Mouse (Mus musculus): Measurements from ENCODE around the gene Fzd9. TPM values are rescaled to one million over a fixed set of nuclear protein-coding genes. Genes with fewer than 3 reads are reported as not detected.

The Fzd9 gene
- 11.9 and 12.4 TPM in 2 replicates for polyA plus RNA-seq (2015; fragmentation: Nextera tagmentation; extraction: Ambion mirVana)

GRCm38 (mm10) chr5:135251079-135251454 is at the start of gene Fzd9:
Fzd9 (minus strand) TSS chr5:135251230.
- Histone ChIP-seq H3K27ac (ENCODE audit: low read length) (no peak within 1 kb of the TSS), H3K27me3 (replicated peaks; ENCODE audit: control insufficient read depth, insufficient read depth, low read length) (0 out of 2 replicates have a peak, but pooled peaks cover 2% of the 10 kb centered on the region), H3K4me1 (replicated peaks; ENCODE audit: control insufficient read depth, insufficient read depth, low read length) (peaks cover 45% of the 10 kb centered on the region), H3K4me3 (replicated peaks; ENCODE audit: low read length) (peak within 1 kb of the TSS; percentile 65), H3K9me3 (ENCODE audit: control insufficient read depth, low read length) (no peaks in the 10 kb centered on the region), H3K4me2 (ENCODE audit: low read length) (peak within 1 kb of the TSS; percentile 61), H3K9ac (replicated peaks; ENCODE audit: low read depth, low read length) (peak within 1 kb of the TSS; percentile 67), H3K36me3 (ENCODE audit: control insufficient read depth, insufficient read depth) (peaks cover 3% of the 10 kb centered on the region; the same call in 1 of the 2 replicates)
- peak; percentile 87 for ATAC-seq
- 0% methylated on average over 45 of the region's 51 CpGs for WGBS

- H3K4me1 ChIP-seq (replicated peaks; ENCODE audit: control insufficient read depth, insufficient read depth, low read length): no peaks in the 10 kb centered on the region
- H3K4me2 ChIP-seq (ENCODE audit: low read length): no peak overlapping the region
- 93% methylated on average over 2 of the region's 2 CpGs for WGBS
- no peak overlapping the region for H3K9ac ChIP-seq (replicated peaks; ENCODE audit: low read depth, low read length)
- H3K36me3 ChIP-seq (ENCODE audit: control insufficient read depth, insufficient read depth): no peaks in the 10 kb centered on the region
- no peaks in the 10 kb centered on the region for H3K9me3 ChIP-seq (ENCODE audit: control insufficient read depth, low read length)
- no peak overlapping the region for H3K4me3 ChIP-seq (replicated peaks; ENCODE audit: low read length)
- no peaks in the 10 kb centered on the region for H3K27me3 ChIP-seq (replicated peaks; ENCODE audit: control insufficient read depth, insufficient read depth, low read length)
- no peak for ATAC-seq
- H3K27ac ChIP-seq (ENCODE audit: low read length): no peak overlapping the region
Measured at GRCm38 (mm10) chr5:135292001-135292400, 41.0 kb upstream of the Fzd9 start.

GRCm38 (mm10) chr5:135291193-135291592 is 40.2 kb upstream of the Fzd9 start:
- no peaks in the 10 kb centered on the region for H3K36me3 ChIP-seq (ENCODE audit: control insufficient read depth, insufficient read depth)
- H3K27ac ChIP-seq (ENCODE audit: low read length): no peak overlapping the region
- WGBS: 39% methylated on average over 4 of the region's 4 CpGs
- no peak for ATAC-seq
- no peak overlapping the region for H3K9ac ChIP-seq (replicated peaks; ENCODE audit: low read depth, low read length)
- no peak overlapping the region for H3K4me3 ChIP-seq (replicated peaks; ENCODE audit: low read length)
- no peaks in the 10 kb centered on the region for H3K9me3 ChIP-seq (ENCODE audit: control insufficient read depth, low read length)
- H3K4me1 ChIP-seq (replicated peaks; ENCODE audit: control insufficient read depth, insufficient read depth, low read length): no peaks in the 10 kb centered on the region
- H3K4me2 ChIP-seq (ENCODE audit: low read length): no peak overlapping the region
- no peaks in the 10 kb centered on the region for H3K27me3 ChIP-seq (replicated peaks; ENCODE audit: control insufficient read depth, insufficient read depth, low read length)

GRCm38 (mm10) chr5:135290703-135291102 is 39.7 kb upstream of the Fzd9 start:
- H3K4me1 ChIP-seq (replicated peaks; ENCODE audit: control insufficient read depth, insufficient read depth, low read length): no peaks in the 10 kb centered on the region
- H3K36me3 ChIP-seq (ENCODE audit: control insufficient read depth, insufficient read depth): no peaks in the 10 kb centered on the region
- H3K4me2 ChIP-seq (ENCODE audit: low read length): no peak overlapping the region
- ATAC-seq: no peak
- WGBS: 91% methylated on average over 6 of the region's 6 CpGs
- no peak overlapping the region for H3K27ac ChIP-seq (ENCODE audit: low read length)
- no peaks in the 10 kb centered on the region for H3K9me3 ChIP-seq (ENCODE audit: control insufficient read depth, low read length)
- no peak overlapping the region for H3K4me3 ChIP-seq (replicated peaks; ENCODE audit: low read length)
- H3K27me3 ChIP-seq (replicated peaks; ENCODE audit: control insufficient read depth, insufficient read depth, low read length): no peaks in the 10 kb centered on the region
- no peak overlapping the region for H3K9ac ChIP-seq (replicated peaks; ENCODE audit: low read depth, low read length)

- Histone ChIP-seq H3K9me3 (ENCODE audit: control insufficient read depth, low read length) (no peaks in the 10 kb centered on the region), H3K4me3 (replicated peaks; ENCODE audit: low read length) (no peak overlapping the region), H3K9ac (replicated peaks; ENCODE audit: low read depth, low read length) (no peak overlapping the region), H3K27ac (ENCODE audit: low read length) (no peak overlapping the region), H3K27me3 (replicated peaks; ENCODE audit: control insufficient read depth, insufficient read depth, low read length) (no peaks in the 10 kb centered on the region), H3K4me1 (replicated peaks; ENCODE audit: control insufficient read depth, insufficient read depth, low read length) (no peaks in the 10 kb centered on the region), H3K4me2 (ENCODE audit: low read length) (no peak overlapping the region), H3K36me3 (ENCODE audit: control insufficient read depth, insufficient read depth) (no peaks in the 10 kb centered on the region)
- ATAC-seq: no peak
- WGBS: 78% methylated on average over 5 of the region's 5 CpGs
Measured at GRCm38 (mm10) chr5:135286926-135287325, 35.9 kb upstream of the Fzd9 start.

GRCm38 (mm10) chr5:135286185-135286584 is 35.2 kb upstream of the Fzd9 start:
- Histone ChIP-seq H3K36me3 (ENCODE audit: control insufficient read depth, insufficient read depth) (no peaks in the 10 kb centered on the region), H3K4me2 (ENCODE audit: low read length) (no peak overlapping the region), H3K4me1 (replicated peaks; ENCODE audit: control insufficient read depth, insufficient read depth, low read length) (no peaks in the 10 kb centered on the region), H3K4me3 (replicated peaks; ENCODE audit: low read length) (no peak overlapping the region), H3K9ac (replicated peaks; ENCODE audit: low read depth, low read length) (no peak overlapping the region), H3K27me3 (replicated peaks; ENCODE audit: control insufficient read depth, insufficient read depth, low read length) (no peaks in the 10 kb centered on the region), H3K9me3 (ENCODE audit: control insufficient read depth, low read length) (no peaks in the 10 kb centered on the region), H3K27ac (ENCODE audit: low read length) (no peak overlapping the region)
- ATAC-seq: peak; percentile 71
- WGBS: under 1% methylated on average over 6 of the region's 6 CpGs

GRCm38 (mm10) chr5:135285211-135285610 is 34.2 kb upstream of the Fzd9 start:
- Histone ChIP-seq H3K27ac (ENCODE audit: low read length) (0 out of 2 replicates have a peak overlapping the region, but pooled peaks have one; percentile 14), H3K4me1 (replicated peaks; ENCODE audit: control insufficient read depth, insufficient read depth, low read length) (no peaks in the 10 kb centered on the region), H3K9ac (replicated peaks; ENCODE audit: low read depth, low read length) (no peak overlapping the region), H3K4me2 (ENCODE audit: low read length) (no peak overlapping the region), H3K9me3 (ENCODE audit: control insufficient read depth, low read length) (no peaks in the 10 kb centered on the region), H3K4me3 (replicated peaks; ENCODE audit: low read length) (no peak overlapping the region), H3K36me3 (ENCODE audit: control insufficient read depth, insufficient read depth) (no peaks in the 10 kb centered on the region), H3K27me3 (replicated peaks; ENCODE audit: control insufficient read depth, insufficient read depth, low read length) (no peaks in the 10 kb centered on the region)
- 24% methylated on average over 3 of the region's 3 CpGs for WGBS
- ATAC-seq: no peak

- H3K4me2 ChIP-seq (ENCODE audit: low read length): no peak overlapping the region
- no peaks in the 10 kb centered on the region for H3K36me3 ChIP-seq (ENCODE audit: control insufficient read depth, insufficient read depth)
- no peak overlapping the region for H3K9ac ChIP-seq (replicated peaks; ENCODE audit: low read depth, low read length)
- no peak for ATAC-seq
- peaks cover 4% of the 10 kb centered on the region; the same call in 1 of the 2 replicates for H3K4me1 ChIP-seq (replicated peaks; ENCODE audit: control insufficient read depth, insufficient read depth, low read length)
- H3K9me3 ChIP-seq (ENCODE audit: control insufficient read depth, low read length): no peaks in the 10 kb centered on the region
- peaks cover 2% of the 10 kb centered on the region; the same call in 1 of the 2 replicates for H3K27me3 ChIP-seq (replicated peaks; ENCODE audit: control insufficient read depth, insufficient read depth, low read length)
- no peak overlapping the region for H3K27ac ChIP-seq (ENCODE audit: low read length)
- H3K4me3 ChIP-seq (replicated peaks; ENCODE audit: low read length): no peak overlapping the region
- 75% methylated on average over 9 of the region's 9 CpGs for WGBS
Measured at GRCm38 (mm10) chr5:135280226-135280625, 29.2 kb upstream of the Fzd9 start.

- H3K4me1 ChIP-seq (replicated peaks; ENCODE audit: control insufficient read depth, insufficient read depth, low read length): peaks cover 20% of the 10 kb centered on the region
- no peak for ATAC-seq
- no peak overlapping the region for H3K27ac ChIP-seq (ENCODE audit: low read length)
- peak overlapping the region; percentile 32 for H3K4me2 ChIP-seq (ENCODE audit: low read length)
- H3K9ac ChIP-seq (replicated peaks; ENCODE audit: low read depth, low read length): no peak overlapping the region
- 5% methylated on average over 36 of the region's 36 CpGs for WGBS
- H3K27me3 ChIP-seq (replicated peaks; ENCODE audit: control insufficient read depth, insufficient read depth, low read length): peaks cover 2% of the 10 kb centered on the region; the same call in 1 of the 2 replicates
- no peaks in the 10 kb centered on the region for H3K9me3 ChIP-seq (ENCODE audit: control insufficient read depth, low read length)
- H3K36me3 ChIP-seq (ENCODE audit: control insufficient read depth, insufficient read depth): no peaks in the 10 kb centered on the region
- 0 out of 2 replicates have a peak overlapping the region, but pooled peaks have one; percentile 3 for H3K4me3 ChIP-seq (replicated peaks; ENCODE audit: low read length)
Measured at GRCm38 (mm10) chr5:135276597-135276996, 25.6 kb upstream of the Fzd9 start.

Measured in forebrain, embryonic 16.5 days (tissue).